ENCODE assay signal across 24 mouse cellular contexts in genomic region chr7:19704475-19704874, GRCm38 (mm10). TPM values are rescaled to one million over a fixed set of nuclear protein-coding genes. Genes with fewer than 3 reads are reported as not detected.
"Had no signal": no experiment of that assay in that cellular context is flagged by ENCODE, and none has a peak within 500 bp of the region (broad histone marks: within the 10 kb centered on the region; RNA-seq: fewer than 3 reads in every experiment).

No protein-coding gene starts in this region.

- H3K9me3 ChIP-seq: neural tube, embryonic 13.5 days; neural tube, embryonic 15.5 days; stomach, embryonic 15.5 days had no signal

- DNase-seq: retina, postnatal 1 day; right cerebral cortex, adult 18-20 months; right cerebral cortex, postnatal 14 days; right cerebral cortex, postnatal 25 days; right cerebral cortex, postnatal 4 days; spleen, adult 18-20 months; thymus, adult 18-20 months; thymus, adult 2 months; thymus, postnatal 14 days; thymus, postnatal 25 days; thymus, postnatal 36 days; thymus, postnatal 4 days had no signal

- H3K27ac ChIP-seq: neural tube, embryonic 13.5 days; neural tube, embryonic 15.5 days; stomach, postnatal 0 days had no signal

- H3K4me3 ChIP-seq: neural tube, embryonic 13.5 days; neural tube, embryonic 15.5 days; stomach, embryonic 15.5 days had no signal

- H3K27me3 ChIP-seq: neural tube, embryonic 13.5 days; neural tube, embryonic 15.5 days; stomach, embryonic 15.5 days had no signal

- H3K9ac ChIP-seq: neural tube, embryonic 13.5 days; neural tube, embryonic 15.5 days; stomach, embryonic 15.5 days had no signal

RNA-seq across cellular contexts. Expression of gene Apoc1, which starts 12.0 kb away (rescaled TPM):
- polyA plus RNA-seq: small intestine, adult 2 months had no signal

RNA-seq across cellular contexts. Expression of gene Apoc4, which starts 23.2 kb away (rescaled TPM):
- polyA plus RNA-seq: testis, adult 2 months had no signal

RNA-seq across cellular contexts. Expression of gene Gm44805, which starts 23.3 kb away (rescaled TPM):
- total RNA-seq: neutrophil, adult 5-6 weeks had no signal
- polyA plus RNA-seq: neural tube, embryonic 13.5 days; neural tube, embryonic 14.5 days; neural tube, embryonic 15.5 days; spleen, adult 2 months; stomach, embryonic 14.5 days; stomach, embryonic 15.5 days; stomach, postnatal 0 days; testis, adult 2 months; thymus, adult 2 months; thymus, postnatal 0 days; urinary bladder, adult 2 months had no signal
